Mouse (Mus musculus) olfactory bulb, adult 2 months (tissue): Measurements from ENCODE around the gene Pgc.

Source experiments
- CTCF ChIP-seq: fragments of 200-500 bp; IDR thresholded peaks from 2 replicates; pipeline ENCODE4 v1.5.1; 2012; ENCODE audit warnings: low read depth, mild to moderate bottlenecking, low read length, moderate library complexity; ENCODE audit not compliant: insufficient read depth
- POLR2A ChIP-seq: fragments of 200-500 bp; IDR thresholded peaks from 2 replicates; pipeline ENCODE4 v1.6.1; 2012; ENCODE audit warnings: mild to moderate bottlenecking, low read depth, low read length, moderate library complexity; ENCODE audit not compliant: insufficient read depth

- TF ChIP-seq POLR2A: no peak
- no peak for TF ChIP-seq CTCF
These were observed 36.7 kb upstream of the Pgc start for GRCm38 (mm10) chr17:47689894-47690293.
